Mouse (Mus musculus): ENCODE data around the gene F8. TPM values are rescaled to one million over a fixed set of nuclear protein-coding genes. Genes with fewer than 3 reads are reported as not detected.
"Not testable (repeated sequence)": the region's sequence is repeated elsewhere in the genome, so short reads cannot be mapped to it uniquely, and the experiment has no call there.

F8 gene
- polyA plus RNA-seq (2012; rRNA removed): 1.0 and 1.3 TPM in 2 replicates

DNA sequence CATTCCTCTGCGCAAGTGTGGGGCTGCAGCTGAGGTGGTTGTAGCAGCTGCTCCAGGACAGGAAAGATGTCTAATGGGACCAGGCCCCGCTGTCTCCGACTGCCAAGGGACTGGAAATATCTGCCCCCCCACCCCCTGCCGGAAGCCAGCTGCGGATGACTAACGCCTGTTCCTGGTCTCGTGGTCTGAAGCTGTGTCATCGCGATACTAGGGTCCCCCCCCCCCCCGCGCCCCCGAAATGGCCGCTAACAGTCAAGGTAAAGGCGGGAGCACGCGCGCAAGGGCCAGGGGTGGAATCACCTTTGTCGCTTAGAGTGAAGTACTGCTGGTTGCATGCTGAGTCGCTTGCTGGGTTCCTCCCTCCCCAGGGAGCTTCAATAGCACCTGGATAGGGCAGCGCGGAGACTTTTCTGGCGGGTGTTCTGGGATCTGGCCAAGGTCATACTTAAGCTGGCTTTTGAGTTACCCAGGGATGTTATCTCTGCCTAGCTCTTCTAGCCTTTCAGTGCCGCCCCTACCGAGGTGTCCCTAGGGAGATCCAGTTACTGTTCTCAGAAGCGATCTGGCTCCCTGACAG lies at the start of gene F8, which contains the start of gene Fundc2:
TSS of gene F8 (minus strand) at position 421 of the 577 bp plus-strand sequence.
TSS of gene Fundc2 (plus strand) at position 205 of the 577 bp plus-strand sequence.
- DNase-seq (ENCODE audit: low spot score): peak; percentile 23

DNA sequence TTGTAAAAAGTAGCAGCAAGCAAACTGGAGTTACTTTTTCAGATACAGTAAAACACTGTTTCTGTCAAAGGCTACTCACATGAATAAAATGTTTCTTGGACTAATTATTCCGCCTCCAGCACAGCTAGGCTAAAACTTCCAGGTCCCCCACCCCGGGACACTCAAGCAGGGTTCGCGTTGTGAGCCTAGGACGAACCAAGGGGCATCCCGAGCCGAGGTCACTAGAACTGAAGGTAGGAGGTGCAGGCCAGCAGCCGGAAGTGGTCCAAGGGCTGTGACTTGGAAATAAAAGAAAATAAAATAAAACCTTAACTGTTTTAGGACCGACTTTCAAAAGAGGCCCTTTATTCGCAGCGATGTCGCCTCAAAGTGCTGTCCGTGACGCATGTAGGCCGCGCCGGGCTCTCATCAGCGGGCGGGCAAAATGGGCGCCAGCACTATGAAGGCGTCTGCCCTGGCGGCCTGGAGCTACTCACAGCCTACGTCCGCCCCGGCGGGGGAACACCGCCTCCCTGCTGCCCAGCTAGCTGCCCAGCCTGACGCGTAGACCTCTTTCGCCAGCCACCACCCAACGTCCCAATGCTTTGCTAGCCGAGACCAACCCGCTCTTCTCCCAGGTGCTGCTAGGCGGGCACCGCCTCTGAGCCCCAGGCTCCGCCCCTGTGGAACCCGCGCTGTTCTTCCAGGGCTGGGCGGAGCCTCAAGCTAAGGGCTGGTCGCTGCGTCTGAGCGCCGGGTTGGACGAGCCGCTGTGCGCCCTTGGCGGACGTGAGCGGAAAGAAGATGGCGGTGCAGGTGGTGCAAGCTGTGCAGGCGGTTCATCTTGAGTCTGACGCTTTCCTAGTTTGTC lies 33.7 kb upstream of the F8 start, which contains the start of the genes Cmc4, Mtcp1 and Brcc3:
TSS of gene Cmc4 (minus strand) at position 649 of the 850 bp plus-strand sequence.
TSS of gene Mtcp1 (minus strand) at position 653 of the 850 bp plus-strand sequence.
TSS of gene Brcc3 (plus strand) at position 693 of the 850 bp plus-strand sequence.
- peak; percentile 74 for DNase-seq (ENCODE audit: low spot score)

DNA sequence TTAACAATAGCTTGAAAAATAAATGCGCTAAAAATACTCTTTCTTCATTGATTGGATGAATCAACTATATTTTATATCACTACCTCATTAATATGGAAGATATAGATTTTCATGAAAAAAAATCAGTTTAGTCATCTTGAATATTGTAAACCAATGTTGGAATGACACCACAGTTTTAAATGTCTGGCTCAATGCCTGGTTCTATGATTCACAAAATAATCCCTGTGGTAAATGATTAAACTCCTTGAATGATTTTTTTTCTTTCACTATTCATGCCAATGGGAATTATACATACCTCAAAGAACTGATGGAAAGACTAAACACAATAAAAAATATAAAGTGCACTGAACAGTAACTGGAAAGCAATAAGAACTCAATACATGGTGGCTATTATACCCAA lies 27.3 kb upstream of the F8 start:
- no peak for DNase-seq (ENCODE audit: low spot score)

DNA sequence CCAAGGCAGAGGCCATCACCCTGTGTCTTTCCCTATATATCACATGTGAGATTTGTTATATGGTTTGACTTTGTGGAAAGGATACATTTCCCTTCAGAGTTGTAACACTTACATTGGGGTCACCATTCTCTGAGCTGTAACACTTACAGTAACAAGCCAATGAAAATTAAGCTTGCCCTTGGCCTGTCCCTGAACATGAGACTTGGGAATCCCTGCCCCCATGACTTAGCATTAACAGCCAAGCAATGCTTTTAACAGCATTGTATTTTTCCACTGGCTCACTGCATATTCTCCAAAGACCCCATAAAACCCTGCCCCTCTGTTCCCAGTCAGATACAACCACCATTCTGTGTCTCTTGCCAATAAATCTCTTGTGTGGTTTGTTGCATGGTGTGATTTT lies 20.9 kb upstream of the F8 start:
- no peak for DNase-seq (ENCODE audit: low spot score)

DNA sequence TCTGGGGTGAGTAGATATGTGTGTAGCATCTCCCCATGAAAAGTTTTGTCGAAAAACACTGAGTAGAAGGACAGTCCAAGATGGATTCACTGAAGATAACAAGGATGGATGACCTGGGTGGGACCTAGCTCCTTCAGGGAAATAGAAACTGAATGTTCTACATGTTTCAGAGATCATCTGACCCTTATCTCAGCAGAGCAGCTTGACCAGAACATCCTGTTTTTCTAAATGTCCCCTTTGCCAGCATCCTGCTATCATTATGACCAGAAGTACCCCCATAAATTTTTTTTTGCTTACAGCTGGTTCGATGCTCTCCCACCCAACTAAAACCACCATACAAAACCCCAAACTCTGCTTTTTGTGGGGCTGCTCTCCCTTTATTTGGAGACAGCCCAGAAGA lies 20.3 kb upstream of the F8 start:
- no peak for DNase-seq (ENCODE audit: low spot score)

DNA sequence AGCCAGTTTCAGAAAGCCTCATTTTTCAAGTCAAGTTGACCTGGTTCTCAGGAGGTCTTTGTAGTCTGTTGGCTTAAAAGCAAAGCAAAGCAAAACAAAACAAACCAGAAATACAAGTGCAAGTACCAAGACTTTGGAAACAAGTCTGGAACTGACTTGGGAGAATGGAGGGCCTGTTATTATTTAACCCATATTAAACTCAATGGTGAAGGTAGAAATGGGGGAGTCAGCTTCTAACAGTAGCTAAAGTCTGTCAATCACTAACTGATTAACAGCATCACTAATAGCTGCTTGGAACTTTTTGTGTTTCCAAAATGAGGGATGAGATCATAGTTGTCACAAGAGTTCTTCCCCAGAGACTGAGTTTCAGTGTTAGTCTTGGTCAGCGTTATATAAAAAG lies 17.1 kb upstream of the F8 start:
- no peak for DNase-seq (ENCODE audit: low spot score)

DNA sequence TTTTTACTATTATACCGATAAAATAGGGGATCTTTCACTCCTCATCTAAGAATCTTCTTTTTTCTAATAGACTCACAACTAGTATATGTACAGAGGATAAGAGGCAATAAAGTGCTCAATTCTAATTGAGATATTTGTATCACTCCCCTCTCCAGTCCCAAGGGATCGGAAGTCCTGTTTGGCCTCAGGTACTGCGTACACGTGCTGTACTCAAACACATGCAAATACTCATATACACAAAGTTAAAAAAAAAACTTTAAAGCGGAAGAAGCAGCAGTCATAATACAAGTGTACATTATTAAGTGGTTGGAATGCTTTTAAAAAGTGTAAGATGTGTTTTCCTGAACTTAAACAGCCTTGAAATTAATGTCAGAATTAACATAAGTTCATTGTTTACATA lies 716 bp downstream of the F8 start:
- no peak for DNase-seq (ENCODE audit: low spot score)

DNA sequence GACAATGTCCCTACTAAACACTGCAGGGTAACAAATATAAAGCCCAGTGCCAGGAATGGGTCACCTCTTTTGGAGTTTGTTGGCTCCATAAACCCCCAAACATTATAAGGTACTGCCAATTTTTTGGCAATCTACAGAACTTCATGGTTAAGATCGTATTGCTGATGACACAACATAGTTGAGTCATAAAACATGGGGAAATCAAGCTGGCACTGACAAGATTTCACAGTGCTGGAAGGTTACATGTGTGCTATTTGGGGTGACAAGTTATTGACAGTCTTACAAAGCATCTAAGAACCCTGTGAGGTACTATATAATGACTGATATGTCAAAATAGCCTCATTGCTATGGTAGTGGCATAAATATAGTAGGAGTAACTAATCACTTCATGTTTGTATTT lies 1.2 kb downstream of the F8 start:
- DNase-seq (ENCODE audit: low spot score): no peak

DNA sequence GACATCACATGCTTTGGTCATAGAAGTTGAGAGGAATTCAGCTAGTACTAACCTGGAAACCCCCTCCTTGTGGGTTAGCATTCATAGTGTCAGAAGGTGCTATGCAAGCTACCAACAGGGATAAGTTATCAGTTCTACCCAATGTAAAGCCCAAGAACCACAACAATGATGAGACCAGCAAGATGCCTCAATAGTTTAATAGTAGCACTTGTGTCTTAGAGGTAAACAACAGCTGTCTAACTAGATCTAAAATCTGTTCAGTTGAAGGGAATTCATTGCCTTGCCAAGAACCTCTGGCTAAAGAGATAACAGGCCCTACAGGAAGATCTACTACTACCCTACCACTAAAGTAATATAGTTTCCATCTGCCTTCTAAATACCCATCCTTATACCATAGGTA lies 5.6 kb downstream of the F8 start:
- no peak for DNase-seq (ENCODE audit: low spot score)

DNA sequence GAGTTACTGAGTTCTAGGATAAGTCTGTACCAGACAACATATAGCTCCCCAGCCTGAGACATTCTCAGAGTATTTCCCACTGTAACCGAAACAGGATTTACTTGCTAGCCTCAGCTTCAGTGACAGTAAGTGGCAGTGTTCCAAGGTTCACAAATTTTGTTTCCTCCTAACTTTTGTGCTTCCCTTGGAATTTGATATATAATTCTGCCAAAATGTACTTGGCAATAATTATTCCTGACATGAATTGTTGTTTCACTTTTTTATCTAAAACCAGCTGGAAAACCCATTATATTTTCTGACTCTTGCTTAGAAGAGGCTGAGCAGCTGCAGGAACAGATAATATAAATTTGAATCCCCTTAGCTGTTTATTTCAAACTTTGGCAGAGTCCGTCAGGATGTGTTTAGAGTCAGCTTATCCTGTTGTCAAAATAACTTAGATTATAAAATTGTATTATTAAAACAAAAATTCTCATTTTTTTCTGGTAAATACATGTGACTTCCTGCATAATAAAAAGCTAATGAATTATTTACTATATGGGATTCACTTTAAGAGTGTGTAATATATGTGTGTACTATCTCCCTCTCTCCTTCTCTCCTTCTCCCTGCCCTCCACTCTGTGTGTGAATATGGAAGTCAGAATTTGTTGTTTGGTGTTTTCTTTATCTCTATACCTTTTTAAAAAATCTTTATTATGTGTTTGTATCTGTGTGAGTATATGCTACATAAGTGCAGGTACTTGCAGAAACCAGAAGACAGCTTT lies 9.6 kb downstream of the F8 start:
- DNase-seq (ENCODE audit: low spot score): no peak

DNA sequence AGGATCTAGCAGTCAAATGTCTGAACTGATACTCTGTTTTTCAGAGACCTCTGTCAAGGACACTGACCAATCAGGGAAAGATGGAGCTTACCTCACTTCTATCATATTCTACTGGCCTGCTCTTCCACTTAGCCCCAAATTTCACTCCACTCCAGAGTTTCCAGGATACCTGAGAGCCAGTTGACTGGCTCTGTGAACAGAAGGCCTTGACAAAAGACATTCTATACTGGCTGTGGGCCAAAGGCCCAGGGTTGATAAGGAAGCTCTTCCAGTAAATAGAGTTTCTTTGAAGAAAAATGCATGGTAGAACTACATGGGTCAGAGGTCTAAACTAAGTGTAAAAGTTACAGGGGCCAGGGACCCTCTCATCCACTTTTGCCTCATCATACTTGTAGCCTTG lies 12.2 kb downstream of the F8 start:
- no peak for DNase-seq (ENCODE audit: low spot score)

DNA sequence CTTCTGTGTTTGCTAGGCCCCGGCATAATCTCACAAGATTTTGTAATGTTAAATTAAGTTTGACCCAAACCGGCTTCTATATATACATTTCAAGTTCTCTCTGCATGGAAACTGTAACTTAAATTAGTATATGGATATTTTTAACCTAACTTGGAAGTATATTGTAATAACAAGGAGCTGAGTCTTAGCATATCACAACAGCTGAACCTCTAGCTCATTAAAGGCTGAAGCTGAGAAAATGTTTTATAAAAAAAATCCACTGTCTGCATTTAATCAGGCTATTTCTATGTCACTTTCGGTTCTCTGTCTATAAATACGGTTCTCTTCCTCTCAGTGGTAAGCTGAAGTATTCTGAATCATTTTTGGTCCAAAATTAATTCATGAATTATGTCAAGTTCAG lies 58.9 kb downstream of the F8 start:
- no peak for DNase-seq (ENCODE audit: low spot score)

DNA sequence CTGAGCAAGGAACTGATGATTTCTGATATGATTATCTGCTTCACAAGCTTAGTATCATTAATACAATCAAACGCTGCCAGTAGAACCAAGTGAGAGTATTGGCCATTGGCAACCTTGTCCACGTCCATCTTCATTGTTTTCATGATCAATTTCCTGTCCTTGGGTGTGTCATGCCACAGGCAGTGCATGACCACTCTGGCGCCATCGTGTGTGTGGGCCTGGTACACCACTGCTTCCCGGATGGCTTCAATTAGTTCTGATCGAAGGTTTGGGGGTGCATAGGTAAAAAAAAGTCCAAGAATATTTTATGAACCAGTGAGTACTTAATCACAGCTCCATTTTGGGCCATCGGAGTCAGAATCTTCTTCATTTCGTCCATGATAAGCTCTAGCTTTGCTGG lies 110.7 kb downstream of the F8 start:
- no peak for DNase-seq (ENCODE audit: low spot score)

DNA sequence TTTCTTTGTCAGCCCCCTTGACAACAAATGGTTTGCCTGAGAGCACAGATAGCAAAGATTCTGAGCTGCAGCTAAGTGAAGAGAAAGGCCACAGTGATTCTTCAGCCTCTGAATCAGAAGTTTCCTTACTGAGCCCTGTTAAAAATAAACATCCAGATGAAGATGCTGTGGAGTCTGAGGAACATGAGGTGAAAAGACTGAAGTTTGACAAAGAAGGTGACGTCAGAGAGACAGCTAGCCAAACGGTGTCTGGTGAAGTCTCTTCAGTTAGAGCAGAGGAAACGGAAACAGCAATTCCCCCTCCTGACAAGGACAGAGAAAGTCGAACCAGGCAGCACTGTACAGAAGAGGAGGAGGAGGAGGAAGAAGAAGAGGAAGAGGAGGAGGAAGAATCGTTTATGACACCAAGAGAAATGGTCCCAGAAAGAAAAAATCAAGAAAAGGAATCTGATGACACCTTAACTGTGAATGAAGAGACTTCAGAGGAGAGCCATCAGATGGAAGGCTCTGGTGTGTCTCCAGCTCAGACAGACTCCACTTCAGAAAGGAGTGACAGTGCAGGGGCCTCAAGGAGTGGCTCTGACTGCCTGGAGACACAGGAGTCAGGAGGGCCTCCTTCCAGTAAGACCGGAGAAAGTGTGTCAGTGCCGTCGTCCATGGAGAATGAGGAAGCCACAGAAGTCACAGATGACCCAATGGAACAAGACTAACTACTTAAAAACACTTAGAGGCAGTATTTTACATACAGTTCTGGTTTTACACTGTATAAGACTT lies 148.6 kb downstream of the F8 start:
- not testable (repeated sequence) for DNase-seq (ENCODE audit: low spot score)

DNA sequence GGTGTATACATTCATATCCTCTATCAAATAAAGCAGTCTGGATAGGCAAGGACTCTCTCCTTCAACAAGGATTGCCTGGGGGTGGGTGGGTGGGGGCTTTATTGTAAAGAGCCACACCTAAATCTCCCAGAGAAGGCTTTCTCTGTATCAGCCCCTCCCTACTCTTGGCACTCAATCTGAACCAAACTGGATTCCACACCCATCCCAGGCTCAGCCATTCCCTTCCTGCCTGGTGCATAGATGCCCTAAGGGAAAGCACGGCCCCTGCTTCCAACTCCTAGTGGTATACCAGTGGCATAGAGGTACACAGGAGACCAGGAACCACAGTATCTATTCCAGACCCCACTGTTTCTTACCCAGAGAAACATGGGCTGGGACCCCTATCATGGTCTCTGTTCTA lies 151.0 kb downstream of the F8 start:
- no peak for DNase-seq (ENCODE audit: low spot score)

DNA sequence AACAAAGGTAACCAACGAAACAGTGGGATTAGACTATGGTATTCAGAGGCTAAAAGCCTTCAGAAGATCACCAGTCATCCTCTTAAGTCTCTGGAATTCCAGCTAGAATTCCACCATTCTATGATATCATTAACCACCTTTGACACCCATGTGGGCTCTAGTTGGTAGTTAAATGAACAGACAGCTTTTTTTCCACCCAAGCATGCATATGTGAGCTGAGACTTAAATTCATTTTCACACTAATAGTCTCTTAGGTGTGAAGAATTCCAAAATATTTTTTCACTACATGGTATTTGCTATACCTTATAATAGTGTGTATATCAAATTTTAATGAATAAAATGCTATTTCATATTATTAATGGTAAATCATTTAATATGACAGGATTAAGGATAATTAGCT lies 218.7 kb downstream of the F8 start, which contains the start of gene Smim9:
TSS of gene Smim9 (minus strand) at position 101 of the 400 bp plus-strand sequence.
- DNase-seq (ENCODE audit: low spot score): no peak

DNA sequence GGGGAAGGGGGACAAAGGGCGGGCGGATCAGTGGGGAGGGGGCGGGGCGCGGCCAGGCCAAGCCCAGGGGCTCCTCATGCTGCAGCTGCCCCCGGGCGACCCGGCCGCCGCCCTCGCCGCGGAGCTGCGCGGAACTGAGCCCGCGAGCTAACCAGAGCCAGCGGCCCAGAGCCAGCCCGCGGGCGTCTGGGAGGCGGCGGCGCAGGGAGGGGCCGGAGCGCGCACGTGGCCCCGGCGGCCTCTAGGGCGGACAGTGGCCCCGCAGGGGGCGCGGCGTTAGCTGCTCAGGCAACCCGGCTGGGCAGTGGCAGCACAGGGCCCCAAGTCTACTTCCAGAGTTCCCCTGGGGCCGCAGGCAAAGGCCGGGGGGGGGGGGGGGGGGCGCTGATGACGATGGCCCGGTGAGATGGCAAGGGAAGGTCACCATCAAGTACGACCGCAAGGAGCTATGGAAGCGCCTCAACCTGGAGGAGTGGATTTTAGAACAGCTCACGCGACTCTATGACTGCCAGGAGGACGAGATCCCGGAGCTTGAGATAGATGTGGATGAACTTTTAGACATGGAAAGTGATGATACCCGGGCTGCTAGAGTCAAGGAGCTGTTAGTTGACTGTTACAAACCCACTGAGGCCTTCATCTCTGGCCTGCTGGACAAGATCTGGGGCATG lies 226.7 kb downstream of the F8 start:
- no peak for DNase-seq (ENCODE audit: low spot score)

DNA sequence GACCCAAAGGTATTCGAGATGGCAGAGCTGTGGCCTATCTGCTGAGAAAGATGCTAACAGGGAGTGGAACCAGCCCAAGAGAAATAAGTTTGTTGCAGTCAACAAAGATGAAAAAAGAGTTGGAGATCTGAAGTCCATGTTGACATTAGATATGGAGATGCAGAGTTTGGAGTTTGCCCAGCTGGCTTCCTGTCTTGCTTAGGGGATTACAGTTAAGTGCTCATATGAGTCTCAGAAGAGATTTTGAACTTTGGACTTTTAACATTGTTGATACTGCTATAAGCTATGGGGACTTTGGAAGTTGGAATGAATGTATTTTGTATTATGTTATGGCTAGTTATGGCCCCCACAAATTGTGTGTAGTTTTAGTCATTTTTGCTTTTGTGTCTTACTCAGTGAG lies 230.2 kb downstream of the F8 start:
- no peak for DNase-seq (ENCODE audit: low spot score)

DNA sequence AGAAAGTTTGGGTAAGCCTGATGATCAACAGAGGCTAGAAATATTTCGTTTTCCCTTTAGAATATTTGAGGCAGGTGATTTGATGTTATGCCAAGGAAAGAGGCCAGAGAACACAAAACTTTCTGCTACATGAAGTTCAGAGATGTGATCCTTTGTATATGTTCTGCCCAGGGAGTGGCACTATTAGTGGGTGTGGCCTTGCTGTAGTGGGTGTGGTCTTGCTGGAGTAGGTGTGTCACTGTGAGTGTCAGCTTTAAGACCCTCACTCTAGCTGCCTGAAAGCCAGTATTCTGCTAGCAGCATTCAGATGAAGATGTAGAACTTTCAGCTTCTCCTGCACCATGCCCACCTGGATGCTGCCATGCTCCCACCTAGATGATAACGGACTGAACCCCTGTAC lies 232.1 kb downstream of the F8 start:
- DNase-seq (ENCODE audit: low spot score): no peak

DNA sequence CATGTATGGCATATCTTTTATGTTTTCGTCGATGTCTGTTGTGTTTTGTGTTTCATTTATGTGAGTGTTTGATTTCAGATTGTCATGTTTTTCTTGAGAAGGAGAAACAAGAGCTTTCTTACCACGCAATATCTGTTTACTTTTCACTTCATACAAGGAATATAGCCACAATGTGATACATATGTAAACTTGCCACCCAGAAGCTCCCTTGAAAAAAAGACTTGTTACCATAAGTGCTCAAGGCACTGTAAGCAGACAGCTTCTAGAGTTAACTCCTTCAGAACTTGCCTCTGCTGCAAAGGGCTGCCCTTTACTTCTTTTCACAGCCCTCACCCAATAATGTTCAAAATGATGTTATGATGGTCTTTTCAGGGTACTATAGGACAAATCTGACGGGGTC lies 234.0 kb downstream of the F8 start:
- DNase-seq (ENCODE audit: low spot score): no peak

DNA sequence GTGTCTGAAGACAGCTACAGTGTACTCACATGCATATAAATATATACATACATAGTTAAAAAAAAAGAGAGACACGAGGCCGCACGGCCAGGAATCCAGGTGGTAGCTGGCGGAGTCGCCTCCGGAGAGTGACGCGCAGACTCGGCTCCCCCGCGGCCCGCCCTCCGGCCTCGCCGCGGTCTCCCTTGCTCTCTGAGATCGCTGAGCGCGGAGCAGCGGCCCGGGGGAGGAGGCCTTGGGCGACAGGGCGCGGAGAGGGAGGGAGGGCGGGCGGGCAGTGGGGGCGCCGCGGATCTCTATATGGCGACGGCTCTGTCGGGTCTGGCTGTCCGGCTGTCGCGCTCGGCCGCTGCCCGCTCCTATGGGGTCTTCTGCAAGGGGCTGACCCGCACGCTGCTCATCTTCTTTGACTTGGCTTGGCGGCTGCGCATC lies 239.3 kb downstream of the F8 start:
- DNase-seq (ENCODE audit: low spot score): not testable (repeated sequence)
